Mouse (Mus musculus) embryo, embryonic 10.5 days (tissue): ENCODE measurements at regions not wholly inside any gene's neighbourhood (a gene's known extent, or its start where the extent isn't known, plus 50 kb on each side); places are given as distances from the start of the nearest gene placed in this dataset.
"Not testable (repeated sequence)": the region's sequence is repeated elsewhere in the genome, so short reads cannot be mapped to it uniquely, and the experiment has no call there.

ENCODE experiments used
- DNase-seq: peaks from one replicate; pipeline ENCODE4 v3.0.0-alpha.2; 2015; ENCODE audit warnings: low spot score

- not testable (repeated sequence) for DNase-seq
Measured at GRCm38 (mm10) chr8:71823655-71824622, 57.9 kb upstream of the Zfp709 start.

GRCm38 (mm10) chr8:71822749-71823148 is 59.1 kb upstream of the Zfp709 start:
- DNase-seq, result not testable (repeated sequence)

- DNase-seq, result not testable (repeated sequence)
Measured at GRCm38 (mm10) chr8:71819936-71820335, 61.9 kb upstream of the Zfp709 start.

- DNase-seq, result not testable (repeated sequence)
Measured at GRCm38 (mm10) chr8:71819381-71819780, 62.4 kb upstream of the Zfp709 start.

GRCm38 (mm10) chr8:71816272-71817034 is 65.4 kb upstream of the Zfp709 start:
- not testable (repeated sequence) for DNase-seq

GRCm38 (mm10) chr8:71815813-71816212 is 66.0 kb upstream of the Zfp709 start:
- DNase-seq, result not testable (repeated sequence)

GRCm38 (mm10) chr8:71814740-71815514 is 66.9 kb upstream of the Zfp709 start:
- not testable (repeated sequence) for DNase-seq

GRCm38 (mm10) chr8:71813889-71814288 is 67.9 kb upstream of the Zfp709 start:
- DNase-seq, result not testable (repeated sequence)

GRCm38 (mm10) chr8:71813239-71813638 is 68.6 kb upstream of the Zfp709 start:
- peak; percentile 0 for DNase-seq

GRCm38 (mm10) chr8:71807788-71808187 is 74.0 kb upstream of the Zfp709 start:
- not testable (repeated sequence) for DNase-seq

GRCm38 (mm10) chr8:71804586-71804985 is 77.2 kb upstream of the Zfp709 start:
- DNase-seq, result not testable (repeated sequence)

- DNase-seq, result not testable (repeated sequence)
Measured at GRCm38 (mm10) chr8:71802226-71802625, 76.7 kb upstream of the Fcho1 start.

- DNase-seq, result not testable (repeated sequence)
Measured at GRCm38 (mm10) chr8:71789031-71789460, 63.5 kb upstream of the Fcho1 start.

GRCm38 (mm10) chr8:71780624-71781023 is 55.1 kb upstream of the Fcho1 start:
- not testable (repeated sequence) for DNase-seq

- not testable (repeated sequence) for DNase-seq
Measured at GRCm38 (mm10) chr8:71779824-71780223, 54.3 kb upstream of the Fcho1 start.

- DNase-seq, result not testable (repeated sequence)
Measured at GRCm38 (mm10) chr8:71779380-71779779, 53.9 kb upstream of the Fcho1 start.

- DNase-seq, result no peak
Measured at GRCm38 (mm10) chr8:71778916-71779315, 53.4 kb upstream of the Fcho1 start.
